Mouse (Mus musculus) frontal cortex, postnatal 25 days (tissue): ENCODE measurements around the gene Ephb1.

Experiments used
- DNase-seq, 2 experiments: peaks; one replicate each; pipeline ENCODE4 v3.0.0; 2022; ENCODE audit warnings: low spot score in 2 of 2

Ephb1 gene

GRCm38 (mm10) chr9:102249124-102249816 lies 105.2 kb downstream of the Ephb1 start:
- no peak for DNase-seq

GRCm38 (mm10) chr9:102245551-102245950 lies 108.9 kb downstream of the Ephb1 start:
- DNase-seq: no peak

- DNase-seq: no peak
Measured at GRCm38 (mm10) chr9:102243296-102243695, 111.2 kb downstream of the Ephb1 start.

GRCm38 (mm10) chr9:102241546-102241945 lies 112.9 kb downstream of the Ephb1 start:
- no peak for DNase-seq

GRCm38 (mm10) chr9:102240215-102240614 lies 114.3 kb downstream of the Ephb1 start:
- DNase-seq: no peak

GRCm38 (mm10) chr9:102235444-102235951 lies 119.0 kb downstream of the Ephb1 start:
- DNase-seq: no peak

GRCm38 (mm10) chr9:102231248-102231647 lies 123.2 kb downstream of the Ephb1 start:
- DNase-seq: no peak

GRCm38 (mm10) chr9:102216746-102217566 lies 137.5 kb downstream of the Ephb1 start:
- no peak for DNase-seq

- DNase-seq: no peak
Measured at GRCm38 (mm10) chr9:102212036-102212383, 142.5 kb downstream of the Ephb1 start.

- DNase-seq: no peak
Measured at GRCm38 (mm10) chr9:102211296-102212035, 143.0 kb downstream of the Ephb1 start.

- no peak for DNase-seq
Measured at GRCm38 (mm10) chr9:102205518-102205917, 149.0 kb downstream of the Ephb1 start.

- no peak for DNase-seq
Measured at GRCm38 (mm10) chr9:102201867-102202266, 152.6 kb downstream of the Ephb1 start.

GRCm38 (mm10) chr9:102196856-102197255 lies 157.6 kb downstream of the Ephb1 start:
- no peak for DNase-seq

GRCm38 (mm10) chr9:102194063-102194462 lies 160.4 kb downstream of the Ephb1 start:
- DNase-seq: peak in 1 of 2 experiments; percentile 25

GRCm38 (mm10) chr9:102192724-102193685 lies 161.5 kb downstream of the Ephb1 start:
- no peak for DNase-seq

- DNase-seq: no peak
Measured at GRCm38 (mm10) chr9:102190058-102190457, 164.4 kb downstream of the Ephb1 start.

GRCm38 (mm10) chr9:102189406-102189805 lies 165.1 kb downstream of the Ephb1 start:
- no peak for DNase-seq

GRCm38 (mm10) chr9:102183663-102184274 lies 170.7 kb downstream of the Ephb1 start:
- no peak for DNase-seq

- DNase-seq: no peak
Measured at GRCm38 (mm10) chr9:102181810-102182490, 172.5 kb downstream of the Ephb1 start.

GRCm38 (mm10) chr9:102181276-102181675 lies 173.2 kb downstream of the Ephb1 start:
- DNase-seq: no peak
